Mouse (Mus musculus): ENCODE data around the gene Xrra1. TPM values are rescaled to one million over a fixed set of nuclear protein-coding genes. Genes with fewer than 3 reads are reported as not detected.

Gene Xrra1
- total and polyA plus RNA-seq, 2 experiments from 2014 or later, result 2.1 to 2.4 TPM

- Histone ChIP-seq H3K4me1 (ENCODE audit: insufficient read depth, low read length) (no peaks in the 10 kb centered on the region), H3K4me2 (ENCODE audit: low read depth, low read length, poor library complexity, severe bottlenecking) (no peak overlapping the region), H3K9me3 (ENCODE audit: low read length) (no peaks in the 10 kb centered on the region), H3K27me3 (ENCODE audit: insufficient read depth, low read length) (no peaks in the 10 kb centered on the region), H3K36me3 (ENCODE audit: insufficient read depth, low read length) (no peaks in the 10 kb centered on the region), H3K27ac (ENCODE audit: low read depth, low read length) (no peak overlapping the region), H3K9ac (replicated peaks; ENCODE audit: low read length, poor library complexity, severe bottlenecking) (no peak overlapping the region), H3K4me3 (ENCODE audit: low read depth, low read length) (no peak overlapping the region)
- ATAC-seq (ENCODE audit: low FRiP score) (no peak), DNase-seq (ENCODE audit: low spot score) (no peak)
- TF ChIP-seq CTCF (IDR thresholded peaks at IDR 0.05), result no peak
- WGBS, result 76% methylated on average over 4 of the region's 4 CpGs
Observed at GRCm38 (mm10) chr7:99869296-99869695, 10.4 kb downstream of the Xrra1 start.

GRCm38 (mm10) chr7:99873965-99874364, 15.0 kb downstream of the Xrra1 start:
- ATAC-seq (ENCODE audit: low FRiP score), result no peak

GRCm38 (mm10) chr7:99875891-99876290, 17.0 kb downstream of the Xrra1 start:
- Histone ChIP-seq H3K9ac (replicated peaks; ENCODE audit: low read length, poor library complexity, severe bottlenecking) (no peak overlapping the region), H3K27ac (ENCODE audit: low read depth, low read length) (peak overlapping the region; percentile 3; the same call in 1 of the 2 replicates), H3K4me2 (ENCODE audit: low read depth, low read length, poor library complexity, severe bottlenecking) (no peak overlapping the region), H3K36me3 (ENCODE audit: insufficient read depth, low read length) (no peaks in the 10 kb centered on the region), H3K9me3 (ENCODE audit: low read length) (no peaks in the 10 kb centered on the region), H3K27me3 (ENCODE audit: insufficient read depth, low read length) (no peaks in the 10 kb centered on the region), H3K4me1 (ENCODE audit: insufficient read depth, low read length) (0 out of 2 replicates have a peak, but pooled peaks cover 4% of the 10 kb centered on the region), H3K4me3 (ENCODE audit: low read depth, low read length) (no peak overlapping the region)
- no peak for TF ChIP-seq CTCF (IDR thresholded peaks at IDR 0.05)
- WGBS, result 26% methylated on average over 5 of the region's 5 CpGs
- DNase-seq (ENCODE audit: low spot score) (no peak), ATAC-seq (ENCODE audit: low FRiP score) (no peak)

More at GRCm38 (mm10) chr7:99873965-99874364, 15.0 kb downstream of the Xrra1 start:
- Histone ChIP-seq H3K4me1 (ENCODE audit: insufficient read depth, low read length) (0 out of 2 replicates have a peak, but pooled peaks cover 4% of the 10 kb centered on the region), H3K9me3 (ENCODE audit: low read length) (no peaks in the 10 kb centered on the region), H3K27ac (ENCODE audit: low read depth, low read length) (no peak overlapping the region), H3K4me3 (ENCODE audit: low read depth, low read length) (no peak overlapping the region), H3K27me3 (ENCODE audit: insufficient read depth, low read length) (no peaks in the 10 kb centered on the region), H3K36me3 (ENCODE audit: insufficient read depth, low read length) (no peaks in the 10 kb centered on the region), H3K9ac (replicated peaks; ENCODE audit: low read length, poor library complexity, severe bottlenecking) (no peak overlapping the region), H3K4me2 (ENCODE audit: low read depth, low read length, poor library complexity, severe bottlenecking) (no peak overlapping the region)
- no peak for DNase-seq (ENCODE audit: low spot score)
- WGBS, result 63% methylated on average over 6 of the region's 6 CpGs
- no peak for TF ChIP-seq CTCF (IDR thresholded peaks at IDR 0.05)

GRCm38 (mm10) chr7:99876345-99876744, 17.4 kb downstream of the Xrra1 start:
- TF ChIP-seq CTCF (IDR thresholded peaks at IDR 0.05), result peak; percentile 95
- H3K27me3 ChIP-seq (ENCODE audit: insufficient read depth, low read length), result no peaks in the 10 kb centered on the region
- H3K36me3 ChIP-seq (ENCODE audit: insufficient read depth, low read length), result no peaks in the 10 kb centered on the region
- H3K9me3 ChIP-seq (ENCODE audit: low read length), result no peaks in the 10 kb centered on the region
- H3K4me1 ChIP-seq (ENCODE audit: insufficient read depth, low read length), result 0 out of 2 replicates have a peak, but pooled peaks cover 4% of the 10 kb centered on the region
- DNase-seq (ENCODE audit: low spot score) (peak; percentile 93), ATAC-seq (ENCODE audit: low FRiP score) (peak; percentile 52; the same call in 1 of the 2 replicates)
- 3% methylated on average over 3 of the region's 3 CpGs for WGBS
- H3K4me3 ChIP-seq (ENCODE audit: low read depth, low read length), result no peak overlapping the region
- H3K27ac ChIP-seq (ENCODE audit: low read depth, low read length), result peak overlapping the region; percentile 3; the same call in 1 of the 2 replicates
- H3K4me2 ChIP-seq (ENCODE audit: low read depth, low read length, poor library complexity, severe bottlenecking), result no peak overlapping the region
- no peak overlapping the region for H3K9ac ChIP-seq (replicated peaks; ENCODE audit: low read length, poor library complexity, severe bottlenecking)

GRCm38 (mm10) chr7:99878254-99878653, 19.3 kb downstream of the Xrra1 start:
- TF ChIP-seq CTCF (IDR thresholded peaks at IDR 0.05), result no peak
- WGBS, result 27% methylated on average over 2 of the region's 2 CpGs
- DNase-seq (ENCODE audit: low spot score) (peak; percentile 51), ATAC-seq (ENCODE audit: low FRiP score) (peak; percentile 67)
- no peak overlapping the region for H3K4me2 ChIP-seq (ENCODE audit: low read depth, low read length, poor library complexity, severe bottlenecking)
- peak overlapping the region; percentile 27 for H3K27ac ChIP-seq (ENCODE audit: low read depth, low read length)
- no peaks in the 10 kb centered on the region for H3K9me3 ChIP-seq (ENCODE audit: low read length)
- H3K36me3 ChIP-seq (ENCODE audit: insufficient read depth, low read length), result no peaks in the 10 kb centered on the region
- H3K4me1 ChIP-seq (ENCODE audit: insufficient read depth, low read length), result 0 out of 2 replicates have a peak, but pooled peaks cover 4% of the 10 kb centered on the region
- no peaks in the 10 kb centered on the region for H3K27me3 ChIP-seq (ENCODE audit: insufficient read depth, low read length)
- H3K4me3 ChIP-seq (ENCODE audit: low read depth, low read length), result no peak overlapping the region
- H3K9ac ChIP-seq (replicated peaks; ENCODE audit: low read length, poor library complexity, severe bottlenecking), result no peak overlapping the region

- no peak overlapping the region for H3K4me3 ChIP-seq (ENCODE audit: low read depth, low read length)
- no peaks in the 10 kb centered on the region for H3K36me3 ChIP-seq (ENCODE audit: insufficient read depth, low read length)
- no peaks in the 10 kb centered on the region for H3K27me3 ChIP-seq (ENCODE audit: insufficient read depth, low read length)
- H3K4me2 ChIP-seq (ENCODE audit: low read depth, low read length, poor library complexity, severe bottlenecking), result no peak overlapping the region
- no peak for TF ChIP-seq CTCF (IDR thresholded peaks at IDR 0.05)
- H3K9me3 ChIP-seq (ENCODE audit: low read length), result no peaks in the 10 kb centered on the region
- WGBS, result 78% methylated on average over 2 of the region's 2 CpGs
- H3K27ac ChIP-seq (ENCODE audit: low read depth, low read length), result no peak overlapping the region
- no peaks in the 10 kb centered on the region; the same call in 1 of the 2 replicates for H3K4me1 ChIP-seq (ENCODE audit: insufficient read depth, low read length)
- ATAC-seq (ENCODE audit: low FRiP score), result no peak
- H3K9ac ChIP-seq (replicated peaks; ENCODE audit: low read length, poor library complexity, severe bottlenecking), result no peak overlapping the region
- no peak for DNase-seq (ENCODE audit: low spot score)
Observed at GRCm38 (mm10) chr7:99887230-99887735, 28.4 kb downstream of the Xrra1 start.
